Mouse (Mus musculus) embryonic facial prominence, embryonic 15.5 days (tissue): ENCODE measurements around the gene Klhl5. TPM values are rescaled to one million over a fixed set of nuclear protein-coding genes. Genes with fewer than 3 reads are reported as not detected.
"Not testable (repeated sequence)": the region's sequence is repeated elsewhere in the genome, so short reads cannot be mapped to it uniquely, and the experiment has no call there.

Experiments used
- ATAC-seq: fragments of 200-750 bp; cut with Nextera tagmentation; 2 replicates; pipeline ENCODE4 v1.8.0; 2017; ENCODE audit warnings: low read depth, moderate TSS enrichment; ENCODE audit not compliant: insufficient number of reproducible peaks, low FRiP score, low TSS enrichment
- H3K27ac ChIP-seq: fragments of 300-500 bp; sonication (generic); replicated peaks from 2 replicates; pipeline ENCODE4 v1.5.1; 2015; ENCODE audit warnings: mild to moderate bottlenecking, inconsistent platforms
- H3K27me3 ChIP-seq: fragments of 300-500 bp; sonication (generic); 2 replicates; pipeline ENCODE4 v1.6.1; 2015; ENCODE audit warnings: inconsistent platforms
- H3K36me3 ChIP-seq: fragments of 300-500 bp; sonication (generic); 2 replicates; pipeline ENCODE4 v1.6.1; 2015; ENCODE audit warnings: mild to moderate bottlenecking, inconsistent platforms
- H3K4me1 ChIP-seq: fragments of 300-500 bp; sonication (generic); 2 replicates; pipeline ENCODE4 v1.6.1; 2015; ENCODE audit warnings: inconsistent platforms
- H3K4me2 ChIP-seq: fragments of 300-500 bp; sonication (generic); replicated peaks from 2 replicates; pipeline ENCODE4 v1.6.1; 2015; ENCODE audit warnings: mild to moderate bottlenecking, inconsistent platforms
- H3K4me3 ChIP-seq: fragments of 300-500 bp; sonication (generic); replicated peaks from 2 replicates; pipeline ENCODE4 v1.5.1; 2015; ENCODE audit warnings: mild to moderate bottlenecking, inconsistent platforms
- H3K9ac ChIP-seq: fragments of 300-500 bp; sonication (generic); 2 replicates; pipeline ENCODE4 v1.6.1; 2015; ENCODE audit warnings: inconsistent platforms
- H3K9me3 ChIP-seq: fragments of 300-500 bp; sonication (generic); replicated peaks from 2 replicates; pipeline ENCODE4 v1.6.1; 2016; ENCODE audit warnings: inconsistent platforms
- WGBS: fragments of 180-500 bp; shearing (Covaris S2); methylation state at CpG from one replicate; pipeline ENCODE4 v1.1.7; 2015; 5-methylcytosine and 5-hydroxymethylcytosine counted together
- polyA plus RNA-seq: library from polyadenylated mRNA; unstranded; fragments of >200 nt; fragmentation: Nextera tagmentation; extraction: Ambion mirVana; gene quantifications from 2 replicates; pipeline ENCODE4 v1.2.1, GENCODE M21; 2015

Klhl5 gene
- polyA plus RNA-seq, 1 experiment from 2014 or later: 22.6 TPM

GRCm38 (mm10) chr5:65100002-65100401, 7.3 kb upstream of the Klhl5 start:
- Histone ChIP-seq H3K9ac (no peak overlapping the region), H3K27me3 (no peaks in the 10 kb centered on the region), H3K27ac (no peak overlapping the region), H3K4me3 (no peak overlapping the region), H3K36me3 (no peaks in the 10 kb centered on the region), H3K4me2 (no peak overlapping the region), H3K9me3 (no peaks in the 10 kb centered on the region), H3K4me1 (peaks cover 15% of the 10 kb centered on the region; the same call in 1 of the 2 replicates)
- WGBS: 49% methylated on average over 11 of the region's 11 CpGs
- no peak for ATAC-seq

- Histone ChIP-seq H3K4me1 (peaks cover 15% of the 10 kb centered on the region; the same call in 1 of the 2 replicates), H3K36me3 (no peaks in the 10 kb centered on the region), H3K4me3 (no peak overlapping the region), H3K27me3 (no peaks in the 10 kb centered on the region), H3K27ac (no peak overlapping the region), H3K9ac (no peak overlapping the region), H3K4me2 (no peak overlapping the region), H3K9me3 (no peaks in the 10 kb centered on the region)
- 78% methylated on average over 5 of the region's 5 CpGs for WGBS
- ATAC-seq: no peak
These were observed 6.1 kb upstream of the Klhl5 start for GRCm38 (mm10) chr5:65101209-65101608.

- H3K4me2 ChIP-seq: no peak overlapping the region
- no peaks in the 10 kb centered on the region for H3K9me3 ChIP-seq
- no peak overlapping the region for H3K9ac ChIP-seq
- peaks cover 15% of the 10 kb centered on the region; the same call in 1 of the 2 replicates for H3K4me1 ChIP-seq
- no peaks in the 10 kb centered on the region for H3K27me3 ChIP-seq
- no peaks in the 10 kb centered on the region for H3K36me3 ChIP-seq
- 73% methylated on average over 6 of the region's 6 CpGs for WGBS
- no peak overlapping the region for H3K4me3 ChIP-seq
- no peak overlapping the region for H3K27ac ChIP-seq
- ATAC-seq: no peak
These were observed 5.7 kb upstream of the Klhl5 start for GRCm38 (mm10) chr5:65101621-65102020.

DNA sequence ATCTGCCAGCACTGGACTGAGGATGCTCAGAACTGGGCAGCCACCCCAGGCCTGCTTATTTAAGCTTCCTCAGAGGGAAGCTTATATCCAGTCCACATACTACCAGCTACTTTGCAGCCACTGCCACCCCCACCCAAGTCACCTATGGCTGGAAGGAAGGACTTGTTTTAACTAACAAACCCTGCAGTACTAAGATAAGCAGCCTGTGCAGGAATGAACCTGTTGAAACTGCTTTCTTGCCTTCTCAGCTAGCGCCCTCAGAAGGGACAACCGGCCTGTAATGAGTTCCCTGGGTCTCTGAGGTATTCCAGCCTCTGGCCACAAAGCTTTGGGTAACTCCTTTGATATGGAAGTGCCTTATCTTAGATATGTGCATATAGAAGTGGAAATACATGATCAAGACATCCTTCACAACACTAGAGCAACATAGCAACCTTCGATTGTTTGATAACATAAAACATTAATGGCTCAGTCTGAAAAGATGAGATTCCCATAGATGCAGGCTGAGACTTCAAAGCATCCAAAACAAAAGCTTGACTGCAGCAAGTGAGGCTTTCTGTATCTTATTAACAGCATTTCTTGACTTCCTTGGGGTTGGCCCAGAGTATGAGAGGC, 5.2 kb upstream of the Klhl5 start:
- no peak overlapping the region for H3K9ac ChIP-seq
- peaks cover 15% of the 10 kb centered on the region; the same call in 1 of the 2 replicates for H3K4me1 ChIP-seq
- no peaks in the 10 kb centered on the region for H3K27me3 ChIP-seq
- no peaks in the 10 kb centered on the region for H3K9me3 ChIP-seq
- no peak for ATAC-seq
- H3K36me3 ChIP-seq: no peaks in the 10 kb centered on the region
- no peak overlapping the region for H3K4me3 ChIP-seq
- H3K4me2 ChIP-seq: no peak overlapping the region
- WGBS: 72% methylated on average over 3 of the region's 3 CpGs
- no peak overlapping the region for H3K27ac ChIP-seq

- no peak overlapping the region for H3K4me3 ChIP-seq
- H3K36me3 ChIP-seq: no peaks in the 10 kb centered on the region
- no peaks in the 10 kb centered on the region for H3K9me3 ChIP-seq
- no peak overlapping the region for H3K9ac ChIP-seq
- no peaks in the 10 kb centered on the region for H3K27me3 ChIP-seq
- ATAC-seq: no peak
- H3K4me2 ChIP-seq: no peak overlapping the region
- WGBS: 52% methylated on average over 10 of the region's 10 CpGs
- H3K4me1 ChIP-seq: peaks cover 15% of the 10 kb centered on the region; the same call in 1 of the 2 replicates
- H3K27ac ChIP-seq: no peak overlapping the region
These were observed 4.7 kb upstream of the Klhl5 start for GRCm38 (mm10) chr5:65102641-65103042.

GRCm38 (mm10) chr5:65107773-65108432, 564 bp downstream of the Klhl5 start:
- peak overlapping the region; percentile 78 for H3K9ac ChIP-seq
- no peaks in the 10 kb centered on the region for H3K36me3 ChIP-seq
- H3K9me3 ChIP-seq: no peaks in the 10 kb centered on the region
- H3K4me2 ChIP-seq: peak overlapping the region; percentile 66
- no peak; the same call in 1 of the 2 replicates for ATAC-seq
- peak overlapping the region; percentile 86 for H3K27ac ChIP-seq
- no peaks in the 10 kb centered on the region for H3K27me3 ChIP-seq
- 2% methylated on average over 33 of the region's 42 CpGs for WGBS
- H3K4me1 ChIP-seq: peaks cover 13% of the 10 kb centered on the region; the same call in 1 of the 2 replicates
- H3K4me3 ChIP-seq: peak overlapping the region; percentile 77

DNA sequence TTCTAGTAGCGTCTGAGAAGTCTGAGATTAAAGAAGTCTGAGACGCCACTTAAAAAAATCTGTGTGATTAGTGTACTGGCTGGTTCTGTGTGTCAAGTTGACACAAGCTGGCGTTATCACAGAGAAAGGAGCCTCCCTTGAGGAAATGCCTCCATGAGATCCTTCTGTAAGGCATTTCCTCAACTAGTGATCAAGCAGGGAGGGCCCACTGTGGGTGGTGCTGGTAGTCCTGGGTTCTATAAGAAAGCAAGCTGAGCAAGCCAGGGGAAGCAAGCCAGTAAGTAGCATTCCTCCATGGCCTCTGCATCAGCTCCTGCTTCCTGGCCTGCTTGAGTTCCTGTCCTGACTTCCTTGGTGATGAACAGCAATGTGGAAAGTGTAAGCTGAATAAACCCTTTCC, 4.9 kb downstream of the Klhl5 start:
- H3K27ac ChIP-seq, H3K9me3 ChIP-seq, H3K4me3 ChIP-seq, H3K4me2 ChIP-seq, H3K9ac ChIP-seq, ATAC-seq, H3K27me3 ChIP-seq: not testable (repeated sequence)
- Histone ChIP-seq H3K4me1 (peaks cover 12% of the 10 kb centered on the region; the same call in 1 of the 2 replicates), H3K36me3 (peaks cover 15% of the 10 kb centered on the region)
- WGBS: 59% methylated on average over 3 of the region's 3 CpGs

DNA sequence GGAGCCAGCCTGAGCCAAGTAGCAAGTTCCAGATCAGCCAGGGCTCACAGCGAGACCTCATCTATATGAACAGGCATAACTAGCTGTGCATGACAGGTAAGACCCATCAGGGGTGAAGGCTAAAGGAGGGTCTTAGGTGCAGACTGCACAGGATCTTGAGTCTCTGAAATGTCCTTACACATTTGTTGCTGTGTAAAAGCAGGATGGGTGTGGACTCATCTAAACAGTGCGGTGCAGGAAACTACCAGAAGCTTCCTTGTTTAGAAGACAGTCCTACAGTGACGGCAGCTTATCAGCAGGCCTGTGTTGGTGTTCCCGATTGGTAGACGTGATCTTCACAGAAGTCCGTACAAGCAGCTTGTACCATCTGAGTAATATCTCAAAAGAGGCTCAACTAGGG, 6.0 kb downstream of the Klhl5 start:
- WGBS: 83% methylated on average over 6 of the region's 6 CpGs

GRCm38 (mm10) chr5:65116789-65117188, 9.4 kb downstream of the Klhl5 start:
- Histone ChIP-seq H3K36me3 (peaks cover 19% of the 10 kb centered on the region), H3K27me3 (no peaks in the 10 kb centered on the region), H3K4me3 (no peak overlapping the region), H3K9me3 (no peaks in the 10 kb centered on the region), H3K27ac (no peak overlapping the region), H3K9ac (no peak overlapping the region), H3K4me2 (no peak overlapping the region), H3K4me1 (peaks cover under 1% of the 10 kb centered on the region; the same call in 1 of the 2 replicates)
- ATAC-seq: no peak
- 92% methylated on average over 2 of the region's 2 CpGs for WGBS

More for the DNA sequence above, 6.0 kb downstream of the Klhl5 start:
- no peaks in the 10 kb centered on the region for H3K9me3 ChIP-seq
- no peak overlapping the region for H3K4me2 ChIP-seq
- H3K4me3 ChIP-seq: no peak overlapping the region
- H3K36me3 ChIP-seq: peaks cover 19% of the 10 kb centered on the region
- H3K27me3 ChIP-seq: no peaks in the 10 kb centered on the region
- ATAC-seq: no peak
- peaks cover 10% of the 10 kb centered on the region; the same call in 1 of the 2 replicates for H3K4me1 ChIP-seq
- no peak overlapping the region for H3K27ac ChIP-seq
- H3K9ac ChIP-seq: no peak overlapping the region

- no peaks in the 10 kb centered on the region for H3K27me3 ChIP-seq
- WGBS: 100% methylated on average over 1 of the region's 1 CpGs
- no peaks in the 10 kb centered on the region for H3K9me3 ChIP-seq
- ATAC-seq: no peak
- no peak overlapping the region for H3K9ac ChIP-seq
- H3K4me2 ChIP-seq: no peak overlapping the region
- H3K36me3 ChIP-seq: peaks cover 19% of the 10 kb centered on the region
- H3K4me3 ChIP-seq: no peak overlapping the region
- H3K27ac ChIP-seq: no peak overlapping the region
- H3K4me1 ChIP-seq: no peaks in the 10 kb centered on the region
These were observed 12.2 kb downstream of the Klhl5 start for GRCm38 (mm10) chr5:65119495-65119894.

GRCm38 (mm10) chr5:65119918-65120317, 12.6 kb downstream of the Klhl5 start:
- ATAC-seq: no peak

More at GRCm38 (mm10) chr5:65119918-65120317, 12.6 kb downstream of the Klhl5 start:
- no peaks in the 10 kb centered on the region for H3K9me3 ChIP-seq
- WGBS: 70% methylated on average over 3 of the region's 3 CpGs
- no peak overlapping the region for H3K4me2 ChIP-seq
- no peak overlapping the region for H3K4me3 ChIP-seq
- no peak overlapping the region for H3K27ac ChIP-seq
- no peak overlapping the region for H3K9ac ChIP-seq
- no peaks in the 10 kb centered on the region for H3K4me1 ChIP-seq
- H3K27me3 ChIP-seq: no peaks in the 10 kb centered on the region
- peaks cover 19% of the 10 kb centered on the region for H3K36me3 ChIP-seq
